Mouse (Mus musculus) gastrocnemius, postnatal 14 days (tissue): Measurements from ENCODE around the gene Sec1. TPM values are rescaled to one million over a fixed set of nuclear protein-coding genes. Genes with fewer than 3 reads are reported as not detected.

Source experiments
- DNase-seq: peaks from one replicate; pipeline ENCODE4 v3.0.0; 2021; ENCODE audit warnings: mixed read lengths
- intact Hi-C: fragments of 180-260 bp; cut with DNase I; formaldehyde crosslinking; loops from one replicate; pipeline ENCODE4 v1.15.1; 2025; ENCODE audit warnings: low total_unique reads
- long read RNA-seq, 2 experiments: library from polyadenylated mRNA; stranded (forward); transcript quantifications; one replicate each; pipeline ENCODE4 v2.0.0; 2021
- total RNA-seq, 2 experiments: library from RNA; stranded (reverse); gene quantifications; 2 replicates each; pipeline ENCODE4 v1.2.3; 2021

The Sec1 gene
- under 1 TPM; 0.18 to 0.31 TPM for total RNA-seq
- long read RNA-seq, experiment 1, result 0 reads
- long read RNA-seq, experiment 2, result 0 reads

DNA sequence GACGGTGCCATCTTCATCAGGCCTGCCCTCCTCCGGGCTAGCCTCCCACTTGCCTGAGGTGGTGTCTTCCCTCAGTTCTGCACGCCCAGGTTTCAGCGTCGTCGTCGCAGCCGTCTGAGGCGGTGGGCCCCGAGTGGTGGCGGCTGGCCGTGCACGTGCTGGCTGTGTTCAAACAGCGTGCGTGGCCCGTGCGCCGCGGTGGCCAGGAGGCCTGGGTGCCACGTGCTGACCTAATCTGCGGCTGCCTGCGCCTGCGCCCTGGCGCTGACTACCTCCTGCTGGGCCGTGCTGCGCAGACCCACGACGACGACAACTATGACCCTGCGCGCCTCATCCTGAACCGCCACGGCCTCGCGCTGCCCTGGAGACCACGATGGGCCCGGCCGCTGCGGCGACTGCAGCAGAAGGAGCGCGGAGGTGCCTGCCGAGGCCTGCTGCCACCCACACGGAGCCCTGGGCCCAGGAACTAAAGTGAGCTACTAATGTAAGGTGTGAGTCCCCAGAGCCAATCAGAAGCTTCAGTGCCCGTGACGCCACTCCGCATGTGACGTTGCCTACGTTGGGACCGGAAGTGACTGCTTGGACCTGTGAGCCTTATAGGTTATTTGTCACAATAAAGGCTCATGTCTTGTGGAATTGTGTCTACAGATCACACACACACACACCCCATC lies at the start of gene Sec1:
Sec1 (minus strand) TSS at position 482 of the 671 bp plus-strand sequence.
- DNase-seq, result peak; percentile 9
- intact Hi-C loops, result loop anchor here (5.0 kb wide), 1 partner anchor 37 kb away; no protein-coding TSS in a partner anchor

DNA sequence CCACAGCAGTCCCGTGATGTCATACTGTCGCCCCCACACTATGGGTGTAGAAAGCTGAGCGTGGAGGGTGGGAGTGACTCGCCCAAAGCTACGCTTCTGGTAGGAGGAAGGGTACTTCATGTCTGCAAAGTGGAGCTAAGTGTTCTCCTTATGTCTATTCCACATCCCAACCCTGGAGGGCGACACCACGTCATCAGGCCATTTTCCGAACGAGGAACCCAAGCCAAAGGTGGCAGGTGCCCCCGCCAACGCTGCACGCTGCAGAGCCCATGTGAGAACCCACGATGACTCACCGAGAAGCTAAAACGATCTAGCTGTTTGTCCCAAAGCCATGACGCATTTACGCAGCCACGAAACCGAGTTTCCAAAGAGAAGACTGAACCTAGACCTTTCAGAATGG lies 48.1 kb upstream of the Sec1 start:
- no peak for DNase-seq
- intact Hi-C loops, result no loop called here

DNA sequence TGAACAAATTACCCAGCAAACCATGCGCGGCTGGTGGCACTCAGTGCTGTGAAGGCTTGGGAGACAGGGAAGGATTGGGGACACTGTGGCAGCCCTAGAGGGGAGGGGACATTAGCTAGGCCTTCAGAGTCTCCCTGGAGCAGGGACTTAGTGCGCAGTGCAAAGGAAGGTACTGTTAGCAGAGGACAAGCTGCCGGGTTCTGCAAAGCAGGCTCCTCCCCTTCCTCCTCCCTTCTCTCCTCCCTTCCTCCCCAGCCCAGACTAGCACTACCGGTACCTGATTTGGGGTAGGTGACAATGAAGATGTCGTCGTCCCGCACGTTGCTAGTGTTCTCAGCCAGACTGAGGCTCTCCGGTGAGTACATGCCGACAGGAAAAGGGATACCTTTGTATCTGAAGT lies 47.6 kb upstream of the Sec1 start:
- intact Hi-C loops, result no loop called here

DNA sequence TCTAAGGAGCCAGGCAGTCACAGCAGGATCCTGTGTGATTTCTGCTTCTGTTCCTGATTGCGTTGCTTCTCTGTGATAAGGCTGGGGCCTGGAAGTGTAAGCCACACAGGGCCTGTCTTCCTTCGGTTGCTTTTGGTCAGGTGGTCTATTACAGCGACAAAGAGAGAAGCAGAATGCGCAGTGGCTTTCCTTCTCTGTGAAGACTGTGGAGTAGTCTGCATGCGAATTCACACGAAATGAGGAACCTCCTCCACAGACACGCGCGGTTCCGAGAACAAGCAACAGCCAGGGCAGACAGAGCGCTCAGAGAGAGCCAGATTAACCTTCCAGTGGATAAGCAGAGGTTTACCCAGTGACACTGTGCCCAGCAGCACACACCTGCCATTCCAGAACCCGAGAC lies 47.1 kb upstream of the Sec1 start:
- DNase-seq, result no peak
- intact Hi-C loops, result no loop called here

More for the DNA sequence above, 47.6 kb upstream of the Sec1 start:
- no peak for DNase-seq

DNA sequence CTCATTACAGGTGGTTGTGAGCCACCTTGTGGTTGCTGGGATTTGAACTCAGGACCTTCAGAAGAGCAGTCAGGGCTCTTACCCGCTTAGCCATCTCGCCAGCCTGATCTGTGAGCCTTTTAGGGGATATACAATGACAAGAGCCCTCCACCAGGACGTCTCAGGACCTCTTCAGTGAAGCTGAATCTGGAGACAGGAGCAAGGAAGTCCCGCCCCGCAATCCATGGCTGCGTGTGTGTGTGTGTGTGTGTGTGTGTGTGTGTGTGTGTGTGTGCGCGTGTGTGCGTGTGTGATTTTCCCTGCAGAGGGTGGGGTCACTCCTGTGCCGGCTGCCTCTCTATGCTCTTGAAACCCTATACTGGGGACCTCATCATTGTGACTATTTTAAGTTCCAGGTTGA lies 45.6 kb upstream of the Sec1 start:
- DNase-seq, result no peak
- intact Hi-C loops, result loop anchor here (2.0 kb wide), 1 partner anchor 61 kb away; no protein-coding TSS in a partner anchor

DNA sequence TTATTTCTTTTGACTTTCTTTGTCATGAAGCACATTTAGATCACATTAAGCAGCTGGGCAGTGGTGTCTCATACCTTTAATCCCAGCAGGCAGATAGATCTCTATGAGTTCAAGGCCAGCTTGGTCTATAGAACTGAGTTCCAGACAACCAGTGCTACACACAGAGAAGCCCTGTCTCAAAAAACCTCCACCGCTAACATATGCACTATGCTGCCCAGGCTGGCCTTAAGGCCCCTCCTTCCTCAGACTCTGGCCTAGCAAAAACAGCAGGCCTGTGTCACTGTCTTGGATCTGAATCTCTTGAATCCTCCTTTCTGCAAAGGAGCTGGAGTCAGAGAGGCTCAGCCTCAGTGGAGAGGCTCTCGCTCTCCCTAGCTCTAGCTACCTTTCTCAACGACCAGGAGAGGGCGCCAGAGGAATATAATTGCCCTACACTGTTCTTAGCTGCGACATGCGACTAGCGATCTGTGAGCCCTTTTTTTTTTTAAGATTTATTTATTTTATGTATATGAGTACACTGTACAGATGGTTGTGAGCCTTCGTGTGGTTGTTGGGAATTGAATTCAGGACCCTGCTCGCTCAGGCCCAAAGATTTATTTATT lies 45.1 kb upstream of the Sec1 start:
- intact Hi-C loops, result loop anchor here (2.0 kb wide), 1 partner anchor 62 kb away; no protein-coding TSS in a partner anchor
- DNase-seq, result peak; percentile 75

DNA sequence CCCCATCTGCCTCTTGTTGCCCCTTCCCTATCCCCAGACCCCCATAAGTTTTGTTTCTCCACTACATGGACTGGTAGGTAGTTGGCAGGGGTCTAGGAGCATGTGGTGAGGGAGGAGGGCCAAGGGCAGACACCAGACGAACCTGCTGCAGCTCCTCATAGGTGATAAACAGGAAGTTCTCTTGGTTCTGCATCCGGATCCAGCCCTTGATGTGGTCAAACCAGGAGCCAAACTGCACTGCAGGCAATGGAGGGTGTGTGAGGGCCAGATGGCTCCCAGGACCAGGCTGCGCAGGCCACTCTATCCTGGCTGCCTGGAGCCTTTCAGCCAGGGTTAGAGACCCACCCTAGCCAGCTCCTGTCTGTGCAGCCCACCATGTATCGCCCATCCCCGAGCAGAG lies 39.3 kb upstream of the Sec1 start:
- intact Hi-C loops, result no loop called here
- DNase-seq, result no peak

DNA sequence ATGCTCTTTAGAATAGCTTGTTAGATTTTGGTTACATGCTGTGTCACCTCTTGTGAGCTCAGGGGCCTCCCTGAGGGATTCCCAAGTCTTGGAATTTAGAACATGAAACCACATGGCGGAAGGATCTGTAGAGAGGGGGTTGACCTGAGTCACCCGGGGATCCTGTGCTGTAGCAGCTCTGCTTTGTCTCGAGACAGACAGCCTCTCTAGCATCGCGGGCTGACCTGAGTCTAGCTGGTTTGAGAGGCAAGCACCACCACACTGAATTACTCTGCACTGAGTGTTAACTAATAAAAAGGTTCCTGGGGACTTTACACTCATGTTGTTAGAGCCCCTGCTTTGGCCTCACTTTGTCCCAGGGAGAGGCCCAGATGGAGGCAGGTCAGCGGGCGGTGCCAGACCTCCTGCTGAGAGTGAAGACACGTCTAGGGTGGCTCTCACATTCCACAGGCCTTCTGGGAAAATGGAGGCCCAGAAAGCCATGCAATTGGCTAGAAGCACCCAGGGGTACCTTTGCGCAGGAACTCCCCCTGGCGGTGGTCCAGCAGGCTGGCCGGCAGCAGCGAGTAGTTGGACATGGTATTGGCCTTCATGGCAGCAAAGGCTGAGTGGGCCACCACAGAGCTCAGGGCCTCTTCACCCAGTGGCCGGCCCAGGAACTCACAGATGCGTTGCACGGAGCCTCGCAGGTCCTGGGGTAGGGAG lies 36.7 kb upstream of the Sec1 start:
- no peak for DNase-seq
- intact Hi-C loops, result no loop called here

DNA sequence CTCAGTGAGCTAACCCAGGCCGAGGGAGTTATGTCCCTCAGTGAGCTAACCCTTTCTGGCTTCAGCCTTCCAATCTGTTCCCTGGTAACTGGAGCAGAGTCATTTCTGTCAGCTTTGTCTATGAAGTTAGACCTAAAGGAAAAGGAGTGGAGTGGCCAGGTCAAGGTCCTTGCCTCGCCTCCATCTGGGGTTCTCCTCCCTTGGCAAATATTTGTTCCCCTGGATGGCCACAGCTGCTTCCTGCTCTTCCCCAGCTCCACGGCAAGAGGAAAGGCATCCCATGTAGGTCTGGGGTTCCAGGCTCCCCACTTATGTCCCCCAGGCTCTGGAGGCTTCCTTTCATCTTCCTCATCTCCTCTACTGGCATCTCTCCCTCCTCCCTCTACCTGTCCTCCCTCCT lies 33.4 kb upstream of the Sec1 start:
- intact Hi-C loops, result no loop called here
- DNase-seq, result no peak

DNA sequence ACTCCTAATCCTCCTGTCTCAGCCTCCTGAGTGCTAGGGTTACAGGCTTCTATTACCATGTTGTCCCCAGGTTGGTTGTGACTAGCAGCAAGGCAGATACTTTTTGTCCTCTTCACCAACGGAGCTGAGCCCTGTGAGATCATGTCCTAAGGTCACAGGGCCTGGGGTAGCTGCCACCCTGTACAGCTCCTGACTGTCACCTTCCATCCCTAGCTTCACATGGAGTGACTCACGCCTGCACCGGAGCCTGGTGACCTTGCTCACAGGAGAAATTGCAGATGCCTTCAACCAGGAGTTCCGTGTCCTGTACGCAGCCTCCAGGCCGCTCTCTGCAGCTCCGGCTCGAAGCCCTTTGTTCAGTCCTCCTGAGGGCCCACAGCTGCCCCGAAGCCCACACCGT lies 32.2 kb upstream of the Sec1 start:
- no peak for DNase-seq
- intact Hi-C loops, result no loop called here

DNA sequence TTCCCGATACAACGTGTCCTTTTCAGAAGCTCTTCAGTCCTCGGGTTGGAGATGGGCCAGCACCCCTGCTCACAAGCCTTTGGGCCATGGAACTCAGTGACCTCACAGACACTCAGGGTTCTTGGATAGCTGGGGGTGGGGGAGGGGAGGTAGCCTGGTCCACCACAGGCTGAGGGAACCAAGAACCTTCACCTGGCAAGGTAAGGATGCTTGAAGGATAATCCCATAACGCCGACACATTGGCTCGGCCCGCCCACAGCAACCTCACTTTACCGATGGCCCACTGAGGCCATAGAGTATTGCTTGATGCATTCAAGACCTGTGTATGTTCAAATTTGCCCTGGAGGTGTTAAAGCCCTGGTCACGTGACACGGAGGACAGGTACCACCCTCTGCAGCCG lies 31.5 kb upstream of the Sec1 start, which contains the start of gene Spaca4:
Spaca4 (minus strand) TSS at position 101 of the 400 bp plus-strand sequence.
- intact Hi-C loops, result no loop called here

DNA sequence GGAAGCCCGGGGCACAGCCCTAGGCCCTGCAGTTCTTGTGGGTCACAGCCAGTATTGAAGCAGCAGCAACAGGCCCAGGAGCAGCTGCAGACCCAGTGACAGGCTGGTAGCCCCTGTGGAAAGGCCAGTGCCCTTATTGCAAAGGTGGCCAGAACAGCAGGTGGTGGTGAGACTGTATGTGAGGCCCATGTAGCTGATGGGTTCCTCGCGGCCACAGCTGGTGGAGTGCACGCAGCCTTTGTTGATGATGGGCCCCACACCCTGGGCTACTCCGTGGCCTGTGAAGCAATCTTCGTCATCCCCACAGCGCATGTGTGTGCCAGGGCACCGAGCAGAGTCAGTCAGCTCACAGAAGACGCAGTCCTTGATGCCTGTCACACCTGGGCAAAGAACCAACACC lies 30.9 kb upstream of the Sec1 start:
- intact Hi-C loops, result no loop called here
- DNase-seq, result no peak

More for the DNA sequence above, 31.5 kb upstream of the Sec1 start, which contains the start of gene Spaca4:
- no peak for DNase-seq

DNA sequence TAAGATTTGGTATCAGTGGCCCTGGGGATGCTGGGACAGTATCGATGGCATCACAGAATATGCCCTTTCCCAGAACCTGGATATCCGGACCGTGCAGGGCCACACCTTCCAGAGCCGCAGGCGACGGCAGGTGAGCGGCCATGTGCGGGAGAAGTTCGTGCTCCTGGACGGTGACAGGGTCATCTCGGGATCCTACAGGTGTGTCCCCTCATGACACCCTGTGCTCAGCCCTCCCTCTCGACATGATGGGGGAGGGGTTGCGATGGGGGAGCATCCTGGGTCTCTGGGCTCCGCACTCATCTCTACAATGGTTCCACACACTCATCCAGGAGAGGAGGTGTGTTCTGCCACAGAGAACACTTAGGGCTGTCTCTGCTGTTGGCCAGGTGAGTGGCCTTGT lies 29.6 kb upstream of the Sec1 start:
- DNase-seq, result no peak
- intact Hi-C loops, result no loop called here

DNA sequence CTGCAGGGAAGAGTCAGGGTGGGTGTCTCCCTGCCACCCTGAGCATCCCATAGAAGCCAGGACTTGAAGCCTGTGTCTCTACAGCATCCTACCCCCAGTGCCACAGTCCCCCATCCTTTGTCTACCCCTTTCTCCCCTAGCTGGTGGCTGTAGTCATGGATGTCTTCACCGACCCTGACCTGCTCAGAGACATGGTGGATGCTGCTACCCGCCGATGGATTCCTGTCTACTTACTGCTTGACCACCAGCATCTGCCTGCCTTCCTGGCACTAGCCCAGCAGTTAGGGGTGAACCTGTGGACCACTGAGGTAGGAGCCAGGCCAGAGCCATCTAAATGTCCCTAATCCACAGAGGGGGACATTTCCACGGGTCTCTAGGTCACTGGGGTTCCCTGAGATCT lies 29.1 kb upstream of the Sec1 start:
- intact Hi-C loops, result no loop called here
- no peak for DNase-seq

DNA sequence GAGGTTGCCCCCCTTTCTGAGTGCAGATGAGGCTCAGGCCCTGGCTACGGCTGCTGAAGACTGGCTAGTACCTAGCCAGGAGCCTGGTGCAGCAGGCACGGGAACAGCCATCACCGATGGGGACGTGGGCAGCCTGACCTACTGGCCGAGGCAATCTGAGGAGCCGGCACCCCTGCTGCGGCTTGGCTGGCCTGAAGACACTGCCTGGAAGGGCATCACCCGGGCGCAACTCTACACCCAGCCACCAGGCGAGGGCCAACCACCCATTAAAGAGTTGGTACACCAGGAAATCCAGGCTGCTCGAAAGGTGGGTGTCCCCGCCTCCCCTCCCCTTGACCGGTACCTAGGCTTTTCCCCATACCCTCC lies 28.1 kb upstream of the Sec1 start:
- intact Hi-C loops, result no loop called here
- DNase-seq, result no peak

DNA sequence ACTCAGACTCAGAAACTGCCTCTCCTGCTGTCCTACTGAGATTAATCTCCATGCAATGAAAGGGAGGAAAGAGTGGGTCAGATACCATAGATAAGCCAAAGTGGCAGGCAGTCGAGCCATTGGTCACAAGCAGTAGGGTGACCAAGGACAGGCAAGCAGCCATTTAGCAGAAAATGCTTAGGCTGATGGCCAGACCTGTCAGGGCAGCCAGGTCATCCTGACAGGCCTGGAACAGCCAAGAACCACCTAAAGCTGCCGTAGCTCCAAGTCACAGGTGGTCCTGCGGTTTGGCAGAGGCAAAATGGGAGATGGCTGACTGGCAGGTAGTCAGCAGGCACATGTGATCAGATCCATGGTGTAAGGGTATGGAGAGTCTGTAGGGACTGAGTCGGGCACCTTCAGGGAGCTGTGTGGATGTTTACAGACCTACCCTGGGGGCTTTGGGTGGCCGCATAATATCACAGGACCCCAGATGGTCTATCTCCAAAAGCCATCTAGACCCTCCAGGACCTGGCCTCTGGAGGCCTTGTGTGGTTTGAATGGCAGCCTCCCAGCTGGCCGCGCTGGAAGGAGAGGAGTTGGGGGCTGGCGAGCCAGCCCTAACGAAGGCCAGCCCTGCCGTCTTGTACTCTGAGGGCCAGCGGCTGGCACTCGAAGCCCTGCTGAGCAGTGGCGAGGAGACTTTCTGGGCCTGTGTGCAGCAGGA lies 27.6 kb upstream of the Sec1 start:
- DNase-seq, result no peak
- intact Hi-C loops, result no loop called here

DNA sequence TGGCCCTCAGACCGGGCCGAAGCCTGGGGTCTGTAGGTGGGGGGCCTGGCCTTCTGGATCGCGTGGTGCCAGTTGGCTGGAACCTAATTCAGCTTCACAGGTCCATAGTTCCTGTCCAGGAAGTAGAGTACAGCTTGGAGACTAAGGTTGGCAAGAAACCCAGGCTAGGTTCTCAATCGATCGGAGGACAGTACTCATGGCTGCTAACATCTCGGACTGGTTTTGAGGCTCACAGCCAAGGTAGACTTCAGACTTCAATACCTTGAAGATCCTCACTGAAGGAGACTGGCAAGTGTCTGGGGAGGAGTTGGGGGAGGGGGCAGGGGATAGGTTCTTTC lies 27.0 kb upstream of the Sec1 start:
- intact Hi-C loops, result no loop called here
- no peak for DNase-seq

DNA sequence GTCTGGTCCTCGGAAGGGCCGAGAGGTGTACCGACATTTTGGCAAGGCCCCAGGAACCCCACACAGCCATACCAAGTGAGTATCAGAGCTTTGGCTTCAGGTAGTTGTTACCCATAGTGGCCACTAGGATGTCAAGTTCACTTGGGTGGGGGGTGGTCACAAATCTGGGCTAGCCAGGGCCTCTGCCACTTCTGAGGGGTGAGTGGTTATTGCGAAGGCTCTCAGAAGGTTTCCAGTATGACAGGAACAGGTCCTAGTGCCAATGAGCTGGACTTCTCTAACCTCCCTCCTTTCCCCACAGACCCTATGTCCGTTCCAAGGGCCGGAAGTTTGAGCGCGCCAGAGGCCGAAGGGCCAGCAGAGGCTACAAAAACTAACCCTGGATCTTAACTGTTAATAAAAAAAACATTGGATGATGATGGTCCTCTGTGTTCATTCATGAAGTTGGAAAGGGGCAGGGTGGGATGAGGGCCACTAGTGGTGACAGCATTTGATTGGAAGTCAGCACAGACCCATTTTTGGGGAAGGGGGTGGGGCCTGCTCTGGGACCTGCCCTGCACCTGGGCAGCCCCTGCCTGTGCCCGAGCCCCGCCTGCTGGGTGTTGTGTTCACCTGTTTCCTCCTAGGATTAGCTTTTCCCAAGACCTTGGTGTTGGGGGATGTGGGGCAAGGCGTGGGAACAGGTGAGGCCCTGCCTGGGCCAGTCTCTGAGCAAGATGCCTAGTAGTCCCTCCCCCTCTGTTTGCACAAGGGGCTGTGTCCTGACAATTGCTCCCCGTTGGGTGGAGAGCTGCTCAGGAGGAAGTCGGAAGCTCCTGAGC lies 26.4 kb upstream of the Sec1 start, which contains the start of gene Fam83e:
Fam83e (plus strand) TSS at position 800 of the 821 bp plus-strand sequence.
- intact Hi-C loops, result no loop called here
- no peak for DNase-seq

DNA sequence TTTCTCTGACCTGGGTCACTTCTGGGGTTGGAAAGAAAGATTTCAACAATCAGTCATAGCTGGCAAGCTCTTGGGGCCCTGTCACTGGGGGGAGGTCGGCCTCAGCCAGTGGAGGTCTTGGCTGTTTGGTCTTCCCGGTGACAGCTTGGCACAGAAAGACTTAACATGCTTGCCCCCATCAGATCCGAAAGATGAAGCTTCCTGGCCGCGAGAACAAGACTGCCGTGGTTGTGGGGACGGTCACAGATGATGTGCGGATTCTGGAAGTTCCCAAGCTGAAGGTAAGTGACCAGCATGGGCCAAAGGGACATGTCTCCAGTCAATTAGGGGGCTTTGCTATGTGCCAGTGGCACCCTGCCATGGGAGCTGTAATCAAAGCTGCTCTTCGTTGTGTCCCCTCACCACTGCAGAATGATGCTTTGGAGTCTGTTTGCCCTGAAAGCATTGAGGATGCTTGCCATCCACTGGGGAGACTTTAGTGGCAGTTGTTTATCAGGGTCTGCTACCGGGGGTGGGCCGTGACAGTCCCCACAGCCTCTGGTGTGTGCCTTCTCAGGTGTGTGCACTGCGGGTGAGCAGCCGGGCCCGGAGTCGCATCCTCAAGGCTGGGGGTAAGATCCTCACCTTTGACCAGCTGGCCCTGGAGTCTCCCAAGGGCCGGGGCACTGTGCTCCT lies 25.7 kb upstream of the Sec1 start:
- intact Hi-C loops, result no loop called here
- DNase-seq, result no peak
